Mouse (Mus musculus) embryonic facial prominence, embryonic 14.5 days (tissue): ENCODE measurements around the gene Cdk14. TPM values are rescaled to one million over a fixed set of nuclear protein-coding genes. Genes with fewer than 3 reads are reported as not detected.

ENCODE experiments used
- ATAC-seq: fragments of 200-750 bp; cut with Nextera tagmentation; 2 replicates; pipeline ENCODE4 v1.8.0; 2017; ENCODE audit warnings: low read depth, moderate number of reproducible peaks, moderate TSS enrichment
- DNase-seq: peaks from one replicate; pipeline ENCODE4 v3.0.0-alpha.2; 2015; ENCODE audit warnings: low spot score
- H3K27ac ChIP-seq: fragments of 300-500 bp; sonication (generic); replicated peaks from 2 replicates; pipeline ENCODE4 v1.5.1; 2014; ENCODE audit warnings: low read depth, mild to moderate bottlenecking, low read length, moderate library complexity
- H3K27me3 ChIP-seq: fragments of 300-500 bp; sonication (generic); replicated peaks from 2 replicates; pipeline ENCODE4 v1.6.1; 2014; ENCODE audit warnings: low read length; ENCODE audit not compliant: control insufficient read depth, insufficient read depth
- H3K36me3 ChIP-seq: fragments of 300-500 bp; sonication (generic); 2 replicates; pipeline ENCODE4 v1.6.1; 2014; ENCODE audit warnings: low read length, mixed read lengths; ENCODE audit not compliant: control insufficient read depth, insufficient read depth
- H3K4me1 ChIP-seq: fragments of 300-500 bp; sonication (generic); 2 replicates; pipeline ENCODE4 v1.6.1; 2014; ENCODE audit warnings: antibody characterized with exemption, low read length; ENCODE audit not compliant: control insufficient read depth, insufficient read depth
- H3K4me2 ChIP-seq: fragments of 300-500 bp; sonication (generic); 2 replicates; pipeline ENCODE4 v1.6.1; 2014; ENCODE audit warnings: low read depth, mild to moderate bottlenecking, low read length, moderate library complexity, mixed read lengths
- H3K4me3 ChIP-seq: fragments of 300-500 bp; sonication (generic); 2 replicates; pipeline ENCODE4 v1.5.1; 2014; ENCODE audit warnings: low read depth, mild to moderate bottlenecking, low read length
- H3K9ac ChIP-seq: fragments of 300-500 bp; sonication (generic); 2 replicates; pipeline ENCODE4 v1.6.1; 2014; ENCODE audit warnings: low read depth, mild to moderate bottlenecking, low read length, moderate library complexity, mixed read lengths
- H3K9me3 ChIP-seq: fragments of 300-500 bp; sonication (generic); 2 replicates; pipeline ENCODE4 v1.6.1; 2016; ENCODE audit warnings: low read length; ENCODE audit not compliant: control insufficient read depth
- WGBS: fragments of 180-500 bp; shearing (Covaris S2); extraction: QIAGEN DNeasy Blood & Tissue Kit; methylation state at CpG from one replicate; pipeline ENCODE4 v1.1.7; 2014; 5-methylcytosine and 5-hydroxymethylcytosine counted together
- polyA plus RNA-seq: library from polyadenylated mRNA; unstranded; fragments of >200 nt; fragmentation: Nextera tagmentation; extraction: Ambion mirVana; gene quantifications from 2 replicates; pipeline ENCODE4 v1.2.1, GENCODE M21; 2014

The Cdk14 gene
- polyA plus RNA-seq, 1 experiment from 2014 or later = 33.8 TPM

GRCm38 (mm10) chr5:5314270-5314669, 105.8 kb downstream of the Cdk14 start:
- no peaks in the 10 kb centered on the region for H3K27me3 ChIP-seq
- H3K4me3 ChIP-seq = no peak overlapping the region
- ATAC-seq (0 out of 2 replicates have a peak, but pooled peaks have one; percentile 33), DNase-seq (no peak)
- H3K9ac ChIP-seq = no peak overlapping the region
- H3K4me2 ChIP-seq = no peak overlapping the region
- 60% methylated on average over 6 of the region's 6 CpGs for WGBS
- H3K36me3 ChIP-seq = no peaks in the 10 kb centered on the region
- H3K27ac ChIP-seq = no peak overlapping the region
- H3K9me3 ChIP-seq = no peaks in the 10 kb centered on the region
- H3K4me1 ChIP-seq = peaks cover 13% of the 10 kb centered on the region

GRCm38 (mm10) chr5:5313195-5313760, 106.8 kb downstream of the Cdk14 start:
- Histone ChIP-seq H3K4me1 (peaks cover 13% of the 10 kb centered on the region), H3K36me3 (no peaks in the 10 kb centered on the region), H3K4me2 (peak overlapping the region; percentile 26; the same call in 1 of the 2 replicates), H3K9me3 (no peaks in the 10 kb centered on the region), H3K4me3 (no peak overlapping the region), H3K9ac (no peak overlapping the region), H3K27ac (peak overlapping the region; percentile 39; the same call in 1 of the 2 replicates), H3K27me3 (no peaks in the 10 kb centered on the region)
- WGBS = 45% methylated on average over 9 of the region's 9 CpGs
- ATAC-seq (peak; percentile 55; the same call in 1 of the 2 replicates), DNase-seq (peak; percentile 73)

- no peaks in the 10 kb centered on the region for H3K36me3 ChIP-seq
- H3K9me3 ChIP-seq = no peaks in the 10 kb centered on the region
- no peak overlapping the region for H3K9ac ChIP-seq
- no peak overlapping the region for H3K4me3 ChIP-seq
- WGBS = 92% methylated on average over 2 of the region's 2 CpGs
- no peaks in the 10 kb centered on the region for H3K27me3 ChIP-seq
- ATAC-seq (no peak), DNase-seq (no peak)
- H3K4me2 ChIP-seq = no peak overlapping the region
- no peak overlapping the region for H3K27ac ChIP-seq
- no peaks in the 10 kb centered on the region for H3K4me1 ChIP-seq
Observed at GRCm38 (mm10) chr5:5305286-5305685, 114.8 kb downstream of the Cdk14 start.

DNA sequence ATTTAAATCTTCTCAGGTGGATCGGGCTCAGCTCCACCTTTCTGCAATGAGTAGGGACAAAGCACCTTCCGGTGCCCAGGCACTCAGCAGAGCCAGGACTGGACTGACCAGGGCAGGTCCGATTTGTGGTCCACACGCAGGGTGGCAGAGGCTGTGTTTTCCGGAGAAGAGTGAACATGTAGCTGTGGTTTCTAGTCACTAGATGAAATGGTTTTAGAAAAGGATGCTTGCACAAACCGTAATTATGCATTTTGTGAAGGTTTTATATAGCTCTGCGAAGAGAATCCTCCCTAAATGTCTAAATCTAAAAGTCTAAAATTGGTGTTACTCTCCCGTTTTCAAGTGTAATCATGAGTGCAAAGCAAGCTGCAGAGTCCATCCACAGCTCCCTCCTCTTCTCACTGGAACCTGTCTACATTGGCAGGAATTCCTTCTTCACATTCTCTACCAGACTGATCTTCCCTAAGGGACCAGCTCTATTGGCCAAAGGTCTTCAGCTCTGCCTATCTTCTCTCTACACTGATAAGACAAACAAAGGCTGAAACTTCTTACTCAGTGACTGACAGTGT, 116.9 kb downstream of the Cdk14 start:
- no peaks in the 10 kb centered on the region for H3K4me1 ChIP-seq
- ATAC-seq (no peak), DNase-seq (no peak)
- H3K4me3 ChIP-seq = no peak overlapping the region
- 93% methylated on average over 8 of the region's 8 CpGs for WGBS
- no peak overlapping the region for H3K27ac ChIP-seq
- H3K9ac ChIP-seq = no peak overlapping the region
- H3K9me3 ChIP-seq = no peaks in the 10 kb centered on the region
- H3K27me3 ChIP-seq = no peaks in the 10 kb centered on the region
- no peak overlapping the region for H3K4me2 ChIP-seq
- H3K36me3 ChIP-seq = no peaks in the 10 kb centered on the region

DNA sequence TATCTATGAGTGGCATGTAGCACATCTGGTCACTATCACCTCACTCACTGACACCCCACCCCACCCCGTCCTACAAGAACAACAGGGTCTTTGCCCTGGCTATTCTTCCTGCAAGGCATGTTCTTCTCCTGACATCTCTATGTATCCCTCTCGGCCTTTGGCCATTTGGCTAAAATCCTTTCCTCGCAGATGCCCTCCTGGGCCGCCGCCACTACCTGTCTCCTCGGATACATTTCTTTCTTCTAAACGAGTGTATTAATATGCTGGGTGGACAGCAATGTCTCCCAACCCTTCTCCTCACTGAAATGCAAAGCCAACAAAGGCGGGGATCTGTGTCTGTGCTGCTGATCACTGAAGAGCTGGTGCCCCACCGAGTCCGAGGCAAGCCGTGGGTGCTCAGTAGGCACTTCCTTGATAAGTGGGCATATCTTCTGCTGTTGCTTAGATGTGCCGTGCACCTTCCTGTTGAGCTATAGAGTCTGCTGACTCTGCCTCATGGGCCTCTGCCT, 118.5 kb downstream of the Cdk14 start:
- WGBS = 83% methylated on average over 12 of the region's 12 CpGs
- no peak overlapping the region for H3K4me2 ChIP-seq
- H3K9ac ChIP-seq = no peak overlapping the region
- H3K4me1 ChIP-seq = no peaks in the 10 kb centered on the region
- H3K27ac ChIP-seq = no peak overlapping the region
- H3K4me3 ChIP-seq = no peak overlapping the region
- H3K9me3 ChIP-seq = no peaks in the 10 kb centered on the region
- H3K27me3 ChIP-seq = no peaks in the 10 kb centered on the region
- ATAC-seq (no peak), DNase-seq (no peak)
- H3K36me3 ChIP-seq = no peaks in the 10 kb centered on the region

- DNase-seq = no peak
- no peak overlapping the region for H3K4me3 ChIP-seq
- H3K27me3 ChIP-seq = no peaks in the 10 kb centered on the region
- no peak overlapping the region for H3K4me2 ChIP-seq
- H3K4me1 ChIP-seq = no peaks in the 10 kb centered on the region
- H3K9ac ChIP-seq = no peak overlapping the region
- ATAC-seq = no peak
- H3K9me3 ChIP-seq = no peaks in the 10 kb centered on the region
- no peak overlapping the region for H3K27ac ChIP-seq
- H3K36me3 ChIP-seq = no peaks in the 10 kb centered on the region
- WGBS = 77% methylated on average over 2 of the region's 2 CpGs
Observed at GRCm38 (mm10) chr5:5300998-5301397, 119.1 kb downstream of the Cdk14 start.

DNA sequence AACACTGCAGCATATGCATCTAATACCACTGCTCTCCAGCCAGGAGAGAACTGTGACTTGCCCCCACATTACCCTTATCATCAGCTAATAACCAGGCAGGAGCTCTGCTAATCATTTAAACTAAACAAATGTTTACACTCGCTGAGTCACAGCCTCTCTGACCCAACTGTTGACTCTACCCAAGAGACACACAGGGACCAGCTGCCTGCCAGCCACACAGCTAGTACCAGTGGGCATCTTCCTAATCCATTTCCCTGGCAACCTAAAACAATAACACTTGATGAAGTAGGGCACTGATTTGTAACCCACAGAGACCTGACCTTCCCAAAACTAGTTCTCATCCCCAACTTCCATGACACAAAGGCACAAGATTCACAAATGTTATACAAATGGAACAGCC, 119.8 kb downstream of the Cdk14 start:
- no peaks in the 10 kb centered on the region for H3K4me1 ChIP-seq
- 76% methylated on average over 1 of the region's 1 CpGs for WGBS
- no peak overlapping the region for H3K4me2 ChIP-seq
- no peaks in the 10 kb centered on the region for H3K36me3 ChIP-seq
- H3K9me3 ChIP-seq = no peaks in the 10 kb centered on the region
- H3K27me3 ChIP-seq = no peaks in the 10 kb centered on the region
- no peak for ATAC-seq
- no peak overlapping the region for H3K4me3 ChIP-seq
- no peak overlapping the region for H3K27ac ChIP-seq
- no peak for DNase-seq
- no peak overlapping the region for H3K9ac ChIP-seq

GRCm38 (mm10) chr5:5297222-5297621, 122.9 kb downstream of the Cdk14 start:
- 83% methylated on average over 7 of the region's 7 CpGs for WGBS
- Histone ChIP-seq H3K4me2 (no peak overlapping the region), H3K4me1 (no peaks in the 10 kb centered on the region), H3K9me3 (no peaks in the 10 kb centered on the region), H3K36me3 (no peaks in the 10 kb centered on the region), H3K27me3 (no peaks in the 10 kb centered on the region), H3K4me3 (no peak overlapping the region), H3K27ac (no peak overlapping the region), H3K9ac (no peak overlapping the region)
- ATAC-seq (no peak), DNase-seq (no peak)

GRCm38 (mm10) chr5:5296773-5297172, 123.3 kb downstream of the Cdk14 start:
- H3K27me3 ChIP-seq = no peaks in the 10 kb centered on the region
- H3K9me3 ChIP-seq = no peaks in the 10 kb centered on the region
- H3K36me3 ChIP-seq = no peaks in the 10 kb centered on the region
- no peak overlapping the region for H3K4me3 ChIP-seq
- no peak for DNase-seq
- H3K9ac ChIP-seq = no peak overlapping the region
- no peak for ATAC-seq
- no peak overlapping the region for H3K4me2 ChIP-seq
- H3K4me1 ChIP-seq = no peaks in the 10 kb centered on the region
- H3K27ac ChIP-seq = no peak overlapping the region
